ENCODE assay signal across 10 mouse cellular contexts in the genomic region with DNA sequence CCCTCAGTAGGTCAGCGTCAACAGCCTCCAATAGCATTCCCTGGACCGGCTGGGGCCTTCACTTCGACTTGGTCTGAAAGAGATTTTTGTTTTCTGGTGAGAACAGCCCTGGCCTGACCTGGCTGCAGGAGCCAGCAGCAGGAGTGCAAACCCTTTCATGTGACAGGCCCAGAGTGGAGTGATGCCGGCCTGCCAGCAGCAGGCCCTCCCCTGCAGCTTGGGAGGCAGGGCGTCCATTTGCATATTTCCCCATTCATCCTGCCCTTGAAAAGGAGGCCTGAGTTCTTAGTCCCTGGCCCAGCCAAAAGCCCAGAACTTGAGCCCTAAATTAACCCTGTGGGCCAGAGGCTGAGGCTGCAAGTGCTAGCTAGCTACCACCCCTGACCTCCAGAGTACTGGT. TPM values are rescaled to one million over a fixed set of nuclear protein-coding genes. Genes with fewer than 3 reads are reported as not detected.
DNase-seq lines count a peak whose midpoint lies in the region; ATAC-seq and TF ChIP-seq lines count a peak whose summit lies in the region.
"Had no signal": no experiment of that assay in that cellular context is flagged by ENCODE, and none has a peak within 500 bp of the region (broad histone marks: within the 10 kb centered on the region; RNA-seq: fewer than 3 reads in every experiment).

No protein-coding gene starts in this region.

- peaks cover 13% of the 10 kb centered on the region for H3K4me1 ChIP-seq in kidney, embryonic 15.5 days
- H3K4me1 ChIP-seq in neural tube, embryonic 12.5 days, result peaks cover 46% of the 10 kb centered on the region
- H3K4me1 ChIP-seq in liver, postnatal 0 days (ENCODE audit: insufficient read depth), result no peaks in the 10 kb centered on the region

- 14% methylated on average over 5 of the region's 5 CpGs for WGBS in kidney, embryonic 15.5 days
- WGBS in neural tube, embryonic 12.5 days, result 2% methylated on average over 5 of the region's 5 CpGs
- WGBS in liver, postnatal 0 days (ENCODE audit: insufficient replicate concordance), result 46% methylated on average over 5 of the region's 5 CpGs

- H3K9me3 ChIP-seq in kidney, embryonic 15.5 days (replicated peaks), result no peaks in the 10 kb centered on the region
- H3K9me3 ChIP-seq in neural tube, embryonic 12.5 days, result no peaks in the 10 kb centered on the region
- no peaks in the 10 kb centered on the region for H3K9me3 ChIP-seq in liver, postnatal 0 days (ENCODE audit: low read length)
- H3K9me3 ChIP-seq: liver, embryonic 13.5 days; stomach, embryonic 15.5 days had no signal

- H3K4me3 ChIP-seq in kidney, embryonic 15.5 days (replicated peaks), result no peak overlapping the region
- H3K4me3 ChIP-seq in neural tube, embryonic 12.5 days, result no peak overlapping the region
- H3K4me3 ChIP-seq in liver, postnatal 0 days (ENCODE audit: low read depth, low read length), result no peak overlapping the region
- H3K4me3 ChIP-seq: liver, embryonic 13.5 days; stomach, embryonic 15.5 days had no signal

- DNase-seq in kidney, adult 18-20 months, result peak; percentile 19
- DNase-seq in adrenal gland, postnatal 10 days, result peak; percentile 64
- DNase-seq in frontal cortex, postnatal 10 days (ENCODE audit: low spot score in 2 of 2), result peak; percentile 49 to 53
- peak; percentile 16 to 18 for DNase-seq in kidney, postnatal 36 days
- DNase-seq in liver, postnatal 0 days, result no peak
- DNase-seq: liver, embryonic 13.5 days had no signal

- no peak overlapping the region for H3K27ac ChIP-seq in kidney, embryonic 15.5 days
- peak overlapping the region; percentile 21; the same call in 1 of the 2 replicates for H3K27ac ChIP-seq in neural tube, embryonic 12.5 days
- no peak overlapping the region for H3K27ac ChIP-seq in liver, postnatal 0 days (ENCODE audit: low read depth)
- H3K27ac ChIP-seq: stomach, embryonic 15.5 days had no signal

- H3K36me3 ChIP-seq in kidney, embryonic 15.5 days, result no peaks in the 10 kb centered on the region
- H3K36me3 ChIP-seq in neural tube, embryonic 12.5 days, result no peaks in the 10 kb centered on the region
- H3K36me3 ChIP-seq in liver, postnatal 0 days (replicated peaks; ENCODE audit: insufficient read depth, low read length), result no peaks in the 10 kb centered on the region
- H3K36me3 ChIP-seq: liver, embryonic 13.5 days; stomach, embryonic 15.5 days had no signal

- no peaks in the 10 kb centered on the region; the same call in 1 of the 2 replicates for H3K27me3 ChIP-seq in kidney, embryonic 15.5 days
- H3K27me3 ChIP-seq in neural tube, embryonic 12.5 days (replicated peaks), result no peaks in the 10 kb centered on the region
- no peaks in the 10 kb centered on the region for H3K27me3 ChIP-seq in liver, postnatal 0 days (ENCODE audit: insufficient read depth, low read length)
- H3K27me3 ChIP-seq: stomach, embryonic 15.5 days had no signal

- no peak; the same call in 1 of the 2 replicates for ATAC-seq in kidney, embryonic 15.5 days (replicated peaks; ENCODE audit: low FRiP score)
- peak; percentile 61; the same call in 1 of the 2 replicates for ATAC-seq in neural tube, embryonic 12.5 days (ENCODE audit: low FRiP score, low read depth)
- no peak for ATAC-seq in liver, postnatal 0 days
- ATAC-seq in CD4-positive, CD25-positive, alpha-beta regulatory T cell, adult 4 months, result no peak

- no peak for TF ChIP-seq CTCF in liver, postnatal 0 days (IDR thresholded peaks at IDR 0.05; ENCODE audit: low read depth)

- no peak overlapping the region for H3K4me2 ChIP-seq in kidney, embryonic 15.5 days
- H3K4me2 ChIP-seq in neural tube, embryonic 12.5 days (replicated peaks), result 0 out of 2 replicates have a peak overlapping the region, but pooled peaks have one; percentile 0
- H3K4me2 ChIP-seq in liver, postnatal 0 days (ENCODE audit: low read depth, low read length), result no peak overlapping the region
- H3K4me2 ChIP-seq: liver, embryonic 13.5 days; stomach, embryonic 15.5 days had no signal

- TF ChIP-seq EP300 in liver, postnatal 0 days (IDR thresholded peaks at IDR 0.05; ENCODE audit: low read depth), result no peak

- no peak overlapping the region for H3K9ac ChIP-seq in kidney, embryonic 15.5 days
- H3K9ac ChIP-seq in neural tube, embryonic 12.5 days, result 0 out of 2 replicates have a peak overlapping the region, but pooled peaks have one; percentile 26
- no peak overlapping the region for H3K9ac ChIP-seq in liver, postnatal 0 days (replicated peaks)
- H3K9ac ChIP-seq: liver, embryonic 13.5 days; stomach, embryonic 15.5 days had no signal

RNA-seq across cellular contexts. Expression of gene Acsl6, which starts 8.4 kb away (rescaled TPM):
- polyA plus RNA-seq in kidney, embryonic 15.5 days (2015; fragmentation: Nextera tagmentation; extraction: Ambion mirVana), result 0.70 and 0.89 TPM in 2 replicates
- 1 to 10 TPM; 2.2 to 3.6 TPM for total RNA-seq in adrenal gland, postnatal 10 days (2021)
- 29.9 and 30.8 TPM in 2 replicates for polyA plus RNA-seq in neural tube, embryonic 12.5 days (2016; fragmentation: Nextera tagmentation; extraction: Ambion mirVana)
- polyA plus RNA-seq in liver, postnatal 0 days (2015; fragmentation: Nextera tagmentation; extraction: Ambion mirVana), result 0.49 and 0.67 TPM in 2 replicates
- polyA plus RNA-seq in CD4-positive, CD25-positive, alpha-beta regulatory T cell, adult 4 months (2017; shearing (Covaris generic)), result not detected

RNA-seq across cellular contexts. Expression of gene Il3, which starts 44.9 kb away (rescaled TPM):
- polyA plus RNA-seq in kidney, embryonic 15.5 days (2015; fragmentation: Nextera tagmentation; extraction: Ambion mirVana), result not detected in 2 replicates
- total RNA-seq in adrenal gland, postnatal 10 days (2021), result not detected
- not detected in 2 replicates for polyA plus RNA-seq in neural tube, embryonic 12.5 days (2016; fragmentation: Nextera tagmentation; extraction: Ambion mirVana)
- polyA plus RNA-seq in liver, postnatal 0 days (2015; fragmentation: Nextera tagmentation; extraction: Ambion mirVana), result not detected in 2 replicates
- not detected for polyA plus RNA-seq in CD4-positive, CD25-positive, alpha-beta regulatory T cell, adult 4 months (2017; shearing (Covaris generic))
- polyA plus RNA-seq: liver, embryonic 13.5 days; stomach, embryonic 15.5 days had no signal

RNA-seq across cellular contexts. Expression of gene Meikin, which starts 58.4 kb away (rescaled TPM):
- not detected in 2 replicates for polyA plus RNA-seq in kidney, embryonic 15.5 days (2015; fragmentation: Nextera tagmentation; extraction: Ambion mirVana)
- not detected for total RNA-seq in adrenal gland, postnatal 10 days (2021)
- not detected in 2 replicates for polyA plus RNA-seq in neural tube, embryonic 12.5 days (2016; fragmentation: Nextera tagmentation; extraction: Ambion mirVana)
- not detected in 2 replicates for polyA plus RNA-seq in liver, postnatal 0 days (2015; fragmentation: Nextera tagmentation; extraction: Ambion mirVana)
- not detected for polyA plus RNA-seq in CD4-positive, CD25-positive, alpha-beta regulatory T cell, adult 4 months (2017; shearing (Covaris generic))
- polyA plus RNA-seq: liver, embryonic 13.5 days; stomach, embryonic 15.5 days had no signal

Comparison
In these comparisons a context has a peak if more than half of its experiments do, and no peak if none do; other contexts are left out.
1. RNA of gene Acsl6, which starts 8.4 kb away (polyA plus RNA-seq): 29.9 to 30.8 TPM in neural tube, embryonic 12.5 days; 0.70 to 0.89 TPM in kidney, embryonic 15.5 days, 0.49 to 0.67 TPM in liver, postnatal 0 days and not detected in CD4-positive, CD25-positive, alpha-beta regulatory T cell, adult 4 months; every median in the first group is over 10 times any median in the second.